Mouse (Mus musculus) C2C12 (cell line): Measurements from ENCODE around the gene Rabggtb.

ENCODE experiments used
- CEBPB ChIP-seq: IDR thresholded peaks from one replicate; pipeline ENCODE4 v1.6.1; 2011; ENCODE audit warnings: low read depth, mild to moderate bottlenecking, control low read depth, moderate library complexity
- CTCF ChIP-seq: IDR thresholded peaks from one replicate; pipeline ENCODE4 v1.5.1; 2011; ENCODE audit not compliant: control insufficient read depth, insufficient read depth, insufficient read length
- FOSL1 ChIP-seq: IDR thresholded peaks from one replicate; pipeline ENCODE4 v1.8.0; 2011; ENCODE audit warnings: mild to moderate bottlenecking, low read length; ENCODE audit not compliant: poor library complexity, insufficient read depth, severe bottlenecking
- MAX ChIP-seq: IDR thresholded peaks from one replicate; pipeline ENCODE4 v1.6.1; 2011; ENCODE audit warnings: mild to moderate bottlenecking, control low read depth
- MYOD1 ChIP-seq: IDR thresholded peaks from one replicate; pipeline ENCODE4 v1.6.1; 2011; ENCODE audit warnings: low read depth; ENCODE audit not compliant: control insufficient read depth, insufficient read length
- MYOG ChIP-seq: IDR thresholded peaks from one replicate; pipeline ENCODE4 v1.6.1; 2011; ENCODE audit not compliant: control insufficient read depth, insufficient read length; ENCODE audit errors: extremely low read depth
- USF1 ChIP-seq: IDR thresholded peaks from one replicate; pipeline ENCODE4 v1.6.1; 2011; ENCODE audit warnings: low read depth, mild to moderate bottlenecking, control low read depth, moderate library complexity

DNA sequence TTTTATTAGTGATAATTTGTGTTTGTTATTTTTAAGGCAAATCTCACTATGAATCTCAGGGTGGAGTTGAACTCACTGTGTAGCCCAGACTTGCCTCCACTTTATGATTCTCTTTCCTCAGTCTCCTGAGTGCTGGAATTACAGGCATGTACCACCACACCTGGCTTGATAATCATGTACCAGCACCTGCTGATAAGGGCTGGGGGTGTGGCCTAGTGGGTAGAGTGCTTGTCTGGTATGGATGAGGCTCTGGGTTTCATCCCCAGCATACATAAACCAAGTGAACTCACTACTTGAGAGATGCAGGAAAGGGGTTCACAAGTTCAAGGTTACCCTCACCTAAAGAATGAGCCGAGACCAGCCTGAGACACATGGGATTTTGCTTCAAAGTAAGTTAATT lies 10.9 kb downstream of the Rabggtb start:
- TF ChIP-seq CTCF (no peak), MAX (no peak), CEBPB (no peak), USF1 (no peak), MYOG (no peak), MYOD1 (no peak), FOSL1 (no peak)
